Mouse (Mus musculus) hindlimb bud, embryonic 11.5 days (tissue): ENCODE measurements around the gene Slc35a3.

ENCODE experiments used
- DNase-seq: peaks from one replicate; pipeline ENCODE4 v3.0.0-alpha.2; 2012; ENCODE audit warnings: low read depth, low spot score; ENCODE audit errors: extremely low spot score

Gene Slc35a3

GRCm38 (mm10) chr3:116641811-116642371 lies 70.7 kb downstream of the Slc35a3 start:
- no peak for DNase-seq

GRCm38 (mm10) chr3:116640024-116640423 lies 72.6 kb downstream of the Slc35a3 start:
- DNase-seq = no peak

GRCm38 (mm10) chr3:116638572-116638971 lies 74.1 kb downstream of the Slc35a3 start:
- DNase-seq = no peak

GRCm38 (mm10) chr3:116637693-116638476 lies 74.7 kb downstream of the Slc35a3 start:
- DNase-seq = no peak

- DNase-seq = no peak
Observed at GRCm38 (mm10) chr3:116635799-116636198, 76.8 kb downstream of the Slc35a3 start.

GRCm38 (mm10) chr3:116634853-116635252 lies 77.8 kb downstream of the Slc35a3 start:
- no peak for DNase-seq

- DNase-seq = no peak
Observed at GRCm38 (mm10) chr3:116634091-116634490, 78.5 kb downstream of the Slc35a3 start.

GRCm38 (mm10) chr3:116632971-116633370 lies 79.7 kb downstream of the Slc35a3 start:
- no peak for DNase-seq

GRCm38 (mm10) chr3:116631459-116631858 lies 81.2 kb downstream of the Slc35a3 start:
- no peak for DNase-seq

GRCm38 (mm10) chr3:116622641-116623040 lies 90.0 kb downstream of the Slc35a3 start:
- DNase-seq = no peak

- DNase-seq = no peak
Observed at GRCm38 (mm10) chr3:116620636-116621370, 91.8 kb downstream of the Slc35a3 start.
